Mouse (Mus musculus) midbrain, embryonic 13.5 days (tissue): ENCODE data around the gene Ywhae. TPM values are rescaled to one million over a fixed set of nuclear protein-coding genes. Genes with fewer than 3 reads are reported as not detected.

Experiments
- ATAC-seq: fragments of 200-750 bp; cut with Nextera tagmentation; 2 replicates; pipeline ENCODE4 v1.8.0; 2017; ENCODE audit warnings: mild to moderate bottlenecking, moderate TSS enrichment, moderate library complexity
- H3K27ac ChIP-seq: fragments of 300-500 bp; sonication (generic); 2 replicates; pipeline ENCODE4 v1.5.1; 2015; ENCODE audit warnings: inconsistent platforms, mild to moderate bottlenecking, moderate library complexity
- H3K27me3 ChIP-seq: fragments of 300-500 bp; sonication (generic); 2 replicates; pipeline ENCODE4 v1.6.1; 2015; ENCODE audit warnings: mild to moderate bottlenecking, inconsistent platforms
- H3K36me3 ChIP-seq: fragments of 300-500 bp; sonication (generic); 2 replicates; pipeline ENCODE4 v1.6.1; 2015; ENCODE audit warnings: mild to moderate bottlenecking, inconsistent platforms
- H3K4me1 ChIP-seq: fragments of 300-500 bp; sonication (generic); replicated peaks from 2 replicates; pipeline ENCODE4 v1.6.1; 2015; ENCODE audit warnings: inconsistent platforms
- H3K4me2 ChIP-seq: fragments of 300-500 bp; sonication (generic); replicated peaks from 2 replicates; pipeline ENCODE4 v1.6.1; 2015; ENCODE audit warnings: moderate library complexity, mild to moderate bottlenecking, inconsistent platforms
- H3K4me3 ChIP-seq: fragments of 300-500 bp; sonication (generic); replicated peaks from 2 replicates; pipeline ENCODE4 v1.5.1; 2015; ENCODE audit warnings: mild to moderate bottlenecking, inconsistent platforms
- H3K9ac ChIP-seq: fragments of 300-500 bp; sonication (generic); replicated peaks from 2 replicates; pipeline ENCODE4 v1.6.1; 2015; ENCODE audit warnings: mild to moderate bottlenecking, inconsistent platforms
- H3K9me3 ChIP-seq: fragments of 300-500 bp; sonication (generic); 2 replicates; pipeline ENCODE4 v1.6.1; 2016; ENCODE audit warnings: mild to moderate bottlenecking, inconsistent platforms
- WGBS: fragments of 180-500 bp; shearing (Covaris S2); methylation state at CpG from one replicate; pipeline ENCODE4 v1.1.7; 2015; 5-methylcytosine and 5-hydroxymethylcytosine counted together
- polyA plus RNA-seq: library from polyadenylated mRNA; unstranded; fragments of >200 nt; fragmentation: Nextera tagmentation; extraction: Ambion mirVana; gene quantifications from 2 replicates; pipeline ENCODE4 v1.2.1, GENCODE M21; 2015

Ywhae gene
- polyA plus RNA-seq, 1 experiment from 2014 or later, result 1,420 TPM

GRCm38 (mm10) chr11:75741615-75742014 lies 8.9 kb downstream of the Ywhae start:
- no peak overlapping the region for H3K27ac ChIP-seq
- 93% methylated on average over 3 of the region's 3 CpGs for WGBS
- H3K9me3 ChIP-seq, result no peaks in the 10 kb centered on the region

GRCm38 (mm10) chr11:75744761-75745160 lies 12.1 kb downstream of the Ywhae start:
- no peak overlapping the region for H3K27ac ChIP-seq
- peaks cover 12% of the 10 kb centered on the region; the same call in 1 of the 2 replicates for H3K36me3 ChIP-seq
- WGBS, result 94% methylated on average over 3 of the region's 3 CpGs
- no peak overlapping the region for H3K4me2 ChIP-seq
- no peak overlapping the region for H3K4me3 ChIP-seq
- no peaks in the 10 kb centered on the region for H3K9me3 ChIP-seq
- H3K9ac ChIP-seq, result no peak overlapping the region
- H3K4me1 ChIP-seq, result peaks cover 41% of the 10 kb centered on the region
- no peaks in the 10 kb centered on the region for H3K27me3 ChIP-seq
- ATAC-seq, result no peak

More at GRCm38 (mm10) chr11:75741615-75742014, 8.9 kb downstream of the Ywhae start:
- Histone ChIP-seq H3K4me1 (peaks cover 31% of the 10 kb centered on the region), H3K27me3 (no peaks in the 10 kb centered on the region), H3K4me2 (no peak overlapping the region), H3K9ac (no peak overlapping the region), H3K4me3 (no peak overlapping the region), H3K36me3 (peaks cover 17% of the 10 kb centered on the region)
- ATAC-seq, result no peak

- Histone ChIP-seq H3K27me3 (no peaks in the 10 kb centered on the region), H3K9me3 (no peaks in the 10 kb centered on the region), H3K4me1 (peaks cover 52% of the 10 kb centered on the region), H3K4me3 (no peak overlapping the region), H3K27ac (no peak overlapping the region), H3K4me2 (no peak overlapping the region), H3K36me3 (peaks cover 7% of the 10 kb centered on the region; the same call in 1 of the 2 replicates), H3K9ac (no peak overlapping the region)
- no peak for ATAC-seq
- WGBS, result 67% methylated on average over 1 of the region's 1 CpGs
Observed at GRCm38 (mm10) chr11:75750537-75750936, 17.9 kb downstream of the Ywhae start.

GRCm38 (mm10) chr11:75751082-75751481 lies 18.4 kb downstream of the Ywhae start:
- WGBS, result 81% methylated on average over 4 of the region's 4 CpGs
- no peak for ATAC-seq
- Histone ChIP-seq H3K27ac (no peak overlapping the region), H3K9ac (no peak overlapping the region), H3K4me3 (no peak overlapping the region), H3K9me3 (no peaks in the 10 kb centered on the region), H3K36me3 (peaks cover 11% of the 10 kb centered on the region), H3K4me2 (no peak overlapping the region), H3K4me1 (peaks cover 52% of the 10 kb centered on the region), H3K27me3 (no peaks in the 10 kb centered on the region)

- WGBS, result 91% methylated on average over 8 of the region's 8 CpGs
- no peak overlapping the region for H3K4me2 ChIP-seq
- H3K4me3 ChIP-seq, result no peak overlapping the region
- H3K9ac ChIP-seq, result no peak overlapping the region
- no peaks in the 10 kb centered on the region for H3K27me3 ChIP-seq
- no peak overlapping the region for H3K27ac ChIP-seq
- H3K9me3 ChIP-seq, result no peaks in the 10 kb centered on the region
- H3K4me1 ChIP-seq, result peaks cover 10% of the 10 kb centered on the region; the same call in 1 of the 2 replicates
- H3K36me3 ChIP-seq, result peaks cover 56% of the 10 kb centered on the region
- no peak for ATAC-seq
Observed at GRCm38 (mm10) chr11:75756687-75757086, 24.0 kb downstream of the Ywhae start.

GRCm38 (mm10) chr11:75758553-75758952 lies 25.9 kb downstream of the Ywhae start:
- H3K9ac ChIP-seq, result no peak overlapping the region
- no peak overlapping the region for H3K4me3 ChIP-seq
- H3K9me3 ChIP-seq, result no peaks in the 10 kb centered on the region
- no peaks in the 10 kb centered on the region for H3K27me3 ChIP-seq
- H3K4me2 ChIP-seq, result no peak overlapping the region
- no peaks in the 10 kb centered on the region for H3K4me1 ChIP-seq
- H3K36me3 ChIP-seq, result peaks cover 64% of the 10 kb centered on the region
- no peak overlapping the region for H3K27ac ChIP-seq
- 92% methylated on average over 1 of the region's 1 CpGs for WGBS
- no peak for ATAC-seq

GRCm38 (mm10) chr11:75760785-75761184 lies 28.1 kb downstream of the Ywhae start:
- no peak overlapping the region for H3K27ac ChIP-seq
- H3K4me3 ChIP-seq, result no peak overlapping the region
- H3K9ac ChIP-seq, result no peak overlapping the region
- H3K36me3 ChIP-seq, result peaks cover 74% of the 10 kb centered on the region
- no peaks in the 10 kb centered on the region for H3K4me1 ChIP-seq
- no peaks in the 10 kb centered on the region for H3K27me3 ChIP-seq
- no peaks in the 10 kb centered on the region for H3K9me3 ChIP-seq
- ATAC-seq, result no peak
- no peak overlapping the region for H3K4me2 ChIP-seq
- WGBS, result 93% methylated on average over 5 of the region's 5 CpGs

- no peaks in the 10 kb centered on the region for H3K9me3 ChIP-seq
- H3K4me1 ChIP-seq, result no peaks in the 10 kb centered on the region
- 87% methylated on average over 2 of the region's 2 CpGs for WGBS
- H3K4me3 ChIP-seq, result no peak overlapping the region
- H3K36me3 ChIP-seq, result peaks cover 75% of the 10 kb centered on the region
- no peak for ATAC-seq
- no peak overlapping the region for H3K4me2 ChIP-seq
- no peak overlapping the region for H3K27ac ChIP-seq
- H3K9ac ChIP-seq, result no peak overlapping the region
- no peaks in the 10 kb centered on the region for H3K27me3 ChIP-seq
Observed at GRCm38 (mm10) chr11:75762708-75763107, 30.0 kb downstream of the Ywhae start.

- no peaks in the 10 kb centered on the region for H3K9me3 ChIP-seq
- ATAC-seq, result no peak
- no peaks in the 10 kb centered on the region for H3K27me3 ChIP-seq
- H3K27ac ChIP-seq, result no peak overlapping the region
- 86% methylated on average over 4 of the region's 4 CpGs for WGBS
- H3K36me3 ChIP-seq, result peaks cover 63% of the 10 kb centered on the region
- H3K9ac ChIP-seq, result no peak overlapping the region
- H3K4me3 ChIP-seq, result no peak overlapping the region
- no peak overlapping the region for H3K4me2 ChIP-seq
- peaks cover 8% of the 10 kb centered on the region for H3K4me1 ChIP-seq
Observed at GRCm38 (mm10) chr11:75764521-75765023, 31.9 kb downstream of the Ywhae start.

- Histone ChIP-seq H3K4me1 (peaks cover 10% of the 10 kb centered on the region), H3K36me3 (peaks cover 59% of the 10 kb centered on the region), H3K27me3 (no peaks in the 10 kb centered on the region), H3K27ac (no peak overlapping the region), H3K4me2 (no peak overlapping the region), H3K9me3 (no peaks in the 10 kb centered on the region), H3K4me3 (no peak overlapping the region), H3K9ac (no peak overlapping the region)
- no peak for ATAC-seq
- 88% methylated on average over 8 of the region's 8 CpGs for WGBS
Observed at GRCm38 (mm10) chr11:75765161-75765560, 32.5 kb downstream of the Ywhae start.

GRCm38 (mm10) chr11:75767014-75767413 lies 34.3 kb downstream of the Ywhae start:
- no peaks in the 10 kb centered on the region for H3K27me3 ChIP-seq
- no peak overlapping the region for H3K27ac ChIP-seq
- no peak overlapping the region for H3K9ac ChIP-seq
- no peak overlapping the region for H3K4me3 ChIP-seq
- H3K9me3 ChIP-seq, result no peaks in the 10 kb centered on the region
- H3K4me2 ChIP-seq, result no peak overlapping the region
- ATAC-seq, result no peak
- peaks cover 10% of the 10 kb centered on the region for H3K4me1 ChIP-seq
- H3K36me3 ChIP-seq, result peaks cover 44% of the 10 kb centered on the region
- 84% methylated on average over 2 of the region's 2 CpGs for WGBS

- Histone ChIP-seq H3K27ac (peak overlapping the region; percentile 15; the same call in 1 of the 2 replicates), H3K4me2 (no peak overlapping the region), H3K4me1 (peaks cover 10% of the 10 kb centered on the region), H3K9ac (no peak overlapping the region), H3K9me3 (no peaks in the 10 kb centered on the region), H3K27me3 (no peaks in the 10 kb centered on the region), H3K36me3 (peaks cover 37% of the 10 kb centered on the region), H3K4me3 (no peak overlapping the region)
- WGBS, result 63% methylated on average over 6 of the region's 6 CpGs
- ATAC-seq, result no peak
Observed at GRCm38 (mm10) chr11:75768091-75768989, 35.7 kb downstream of the Ywhae start.
